Mouse (Mus musculus) urinary bladder, postnatal 10 days (tissue): ENCODE results near the gene Spata9.
"Not testable (repeated sequence)": the region's sequence is repeated elsewhere in the genome, so short reads cannot be mapped to it uniquely, and the experiment has no call there.

Source experiments
- DNase-seq: peaks from one replicate; pipeline ENCODE4 v3.0.0; 2022; ENCODE audit warnings: low spot score

The Spata9 gene

GRCm38 (mm10) chr13:75966850-75967249 lies at the start of gene Spata9:
TSS of gene Spata9 (plus strand) at chr13:75967150.
- DNase-seq, result no peak

- no peak for DNase-seq
Observed at GRCm38 (mm10) chr13:75927951-75928350, 39.0 kb upstream of the Spata9 start.

GRCm38 (mm10) chr13:75929071-75929470 lies 37.9 kb upstream of the Spata9 start:
- DNase-seq, result not testable (repeated sequence)

- no peak for DNase-seq
Observed at GRCm38 (mm10) chr13:75930023-75930422, 36.9 kb upstream of the Spata9 start.

- no peak for DNase-seq
Observed at GRCm38 (mm10) chr13:75930660-75931059, 36.3 kb upstream of the Spata9 start.

- no peak for DNase-seq
Observed at GRCm38 (mm10) chr13:75931073-75931472, 35.9 kb upstream of the Spata9 start.

GRCm38 (mm10) chr13:75933287-75933686 lies 33.7 kb upstream of the Spata9 start:
- DNase-seq, result no peak

- DNase-seq, result no peak
Observed at GRCm38 (mm10) chr13:75938866-75939265, 28.1 kb upstream of the Spata9 start.

- DNase-seq, result no peak
Observed at GRCm38 (mm10) chr13:75940791-75941517, 26.0 kb upstream of the Spata9 start.

- DNase-seq, result no peak
Observed at GRCm38 (mm10) chr13:75941518-75942295, 25.2 kb upstream of the Spata9 start.

GRCm38 (mm10) chr13:75942731-75943130 lies 24.2 kb upstream of the Spata9 start:
- no peak for DNase-seq

GRCm38 (mm10) chr13:75943189-75944043 lies 23.5 kb upstream of the Spata9 start, which contains the start of gene Rhobtb3:
TSS of gene Rhobtb3 (minus strand) at chr13:75943925.
- no peak for DNase-seq

- no peak for DNase-seq
Observed at GRCm38 (mm10) chr13:75944044-75944820, 22.7 kb upstream of the Spata9 start.

GRCm38 (mm10) chr13:75950295-75950694 lies 16.7 kb upstream of the Spata9 start:
- no peak for DNase-seq

GRCm38 (mm10) chr13:75955357-75955992 lies 11.5 kb upstream of the Spata9 start:
- DNase-seq, result no peak

GRCm38 (mm10) chr13:75974481-75974880 lies 7.5 kb downstream of the Spata9 start:
- DNase-seq, result no peak

GRCm38 (mm10) chr13:75975629-75976028 lies 8.7 kb downstream of the Spata9 start:
- no peak for DNase-seq

GRCm38 (mm10) chr13:75976218-75976617 lies 9.3 kb downstream of the Spata9 start:
- no peak for DNase-seq

- DNase-seq, result no peak
Observed at GRCm38 (mm10) chr13:75976649-75977048, 9.7 kb downstream of the Spata9 start.

GRCm38 (mm10) chr13:75981901-75982300 lies 15.0 kb downstream of the Spata9 start:
- no peak for DNase-seq

- DNase-seq, result no peak
Observed at GRCm38 (mm10) chr13:75988096-75988495, 21.1 kb downstream of the Spata9 start.
